Mouse (Mus musculus): Measurements from ENCODE around the gene Pik3ca.

Gene Pik3ca

GRCm38 (mm10) chr3:32454329-32455021, 57.0 kb downstream of the Pik3ca start:
- DNase-seq, result no peak

- peak; percentile 58 for DNase-seq
Measured at GRCm38 (mm10) chr3:32459777-32460176, 62.3 kb downstream of the Pik3ca start.

- no peak for DNase-seq
Measured at GRCm38 (mm10) chr3:32467321-32467720, 69.8 kb downstream of the Pik3ca start.

GRCm38 (mm10) chr3:32468411-32468810, 70.9 kb downstream of the Pik3ca start:
- no peak for DNase-seq

- DNase-seq, result no peak
Measured at GRCm38 (mm10) chr3:32470449-32470848, 73.0 kb downstream of the Pik3ca start.

- no peak for DNase-seq
Measured at GRCm38 (mm10) chr3:32471098-32471497, 73.6 kb downstream of the Pik3ca start.

- DNase-seq, result no peak
Measured at GRCm38 (mm10) chr3:32472191-32472900, 74.9 kb downstream of the Pik3ca start.

- DNase-seq, result no peak
Measured at GRCm38 (mm10) chr3:32473184-32473583, 75.7 kb downstream of the Pik3ca start.

GRCm38 (mm10) chr3:32479961-32480360, 82.5 kb downstream of the Pik3ca start:
- DNase-seq, result no peak

- no peak for DNase-seq
Measured at GRCm38 (mm10) chr3:32483035-32483434, 85.6 kb downstream of the Pik3ca start.

- DNase-seq, result no peak
Measured at GRCm38 (mm10) chr3:32486543-32486942, 89.1 kb downstream of the Pik3ca start.

- DNase-seq, result no peak
Measured at GRCm38 (mm10) chr3:32488172-32488571, 90.7 kb downstream of the Pik3ca start.

- DNase-seq, result no peak
Measured at GRCm38 (mm10) chr3:32490076-32490927, 92.8 kb downstream of the Pik3ca start.

GRCm38 (mm10) chr3:32490928-32491315, 93.5 kb downstream of the Pik3ca start:
- no peak for DNase-seq

- DNase-seq, result no peak
Measured at GRCm38 (mm10) chr3:32492097-32493090, 94.9 kb downstream of the Pik3ca start, which contains the start of gene Kcnmb3. Gene Kcnmb3, minus strand, starts transcription at chr3:32492231.

GRCm38 (mm10) chr3:32494387-32495087, 97.1 kb downstream of the Pik3ca start:
- no peak for DNase-seq

- DNase-seq, result no peak
Measured at GRCm38 (mm10) chr3:32495088-32495770, 97.8 kb downstream of the Pik3ca start.

GRCm38 (mm10) chr3:32495856-32496710, 98.6 kb downstream of the Pik3ca start:
- DNase-seq, result no peak

- DNase-seq, result no peak
Measured at GRCm38 (mm10) chr3:32496711-32497070, 99.2 kb downstream of the Pik3ca start.

- no peak for DNase-seq
Measured at GRCm38 (mm10) chr3:32500346-32500745, 102.9 kb downstream of the Pik3ca start.

Measured in right cerebral cortex, postnatal 4 days (tissue).